Mouse (Mus musculus) testis, adult 2 months (tissue): ENCODE data around the gene Ints3. TPM values are rescaled to one million over a fixed set of nuclear protein-coding genes. Genes with fewer than 3 reads are reported as not detected.

Experiments
- H3K27ac ChIP-seq: fragments of 200-500 bp; 2 replicates; pipeline ENCODE4 v1.5.1; 2012; ENCODE audit warnings: low read depth, low read length; ENCODE audit not compliant: control insufficient read depth, insufficient read depth
- H3K27me3 ChIP-seq: fragments of 200-500 bp; 2 replicates; pipeline ENCODE4 v1.6.1; 2012; ENCODE audit warnings: mild to moderate bottlenecking, low read length, moderate library complexity; ENCODE audit not compliant: control insufficient read depth, insufficient read depth
- H3K36me3 ChIP-seq: fragments of 200-500 bp; 2 replicates; pipeline ENCODE4 v1.6.1; 2012; ENCODE audit warnings: mild to moderate bottlenecking, low read length; ENCODE audit not compliant: control insufficient read depth, insufficient read depth
- H3K4me1 ChIP-seq: fragments of 200-500 bp; 2 replicates; pipeline ENCODE4 v1.6.1; 2012; ENCODE audit warnings: low read length; ENCODE audit not compliant: control insufficient read depth, insufficient read depth
- H3K4me3 ChIP-seq: fragments of 200-500 bp; 2 replicates; pipeline ENCODE4 v1.5.1; 2012; ENCODE audit warnings: low read depth, mild to moderate bottlenecking, low read length, moderate library complexity, mixed read lengths; ENCODE audit not compliant: control insufficient read depth
- CTCF ChIP-seq: fragments of 200-500 bp; IDR thresholded peaks from 2 replicates; pipeline ENCODE4 v1.5.1; 2012; ENCODE audit warnings: low read depth, mild to moderate bottlenecking, inconsistent platforms, low read length, moderate library complexity; ENCODE audit not compliant: control insufficient read depth, insufficient read depth, insufficient replicate concordance
- POLR2A ChIP-seq: fragments of 200-500 bp; IDR thresholded peaks from 2 replicates; pipeline ENCODE4 v1.6.1; 2012; ENCODE audit warnings: low read depth, mild to moderate bottlenecking, inconsistent platforms, low read length, moderate library complexity; ENCODE audit not compliant: control insufficient read depth
- polyA plus RNA-seq: library from polyadenylated mRNA; depleted of rRNA; stranded (reverse); fragments of >200 nt; gene quantifications from 2 replicates; pipeline ENCODE4 v1.2.3, GENCODE M21; 2012

The Ints3 gene
- polyA plus RNA-seq, 1 experiment = 19.1 TPM

DNA sequence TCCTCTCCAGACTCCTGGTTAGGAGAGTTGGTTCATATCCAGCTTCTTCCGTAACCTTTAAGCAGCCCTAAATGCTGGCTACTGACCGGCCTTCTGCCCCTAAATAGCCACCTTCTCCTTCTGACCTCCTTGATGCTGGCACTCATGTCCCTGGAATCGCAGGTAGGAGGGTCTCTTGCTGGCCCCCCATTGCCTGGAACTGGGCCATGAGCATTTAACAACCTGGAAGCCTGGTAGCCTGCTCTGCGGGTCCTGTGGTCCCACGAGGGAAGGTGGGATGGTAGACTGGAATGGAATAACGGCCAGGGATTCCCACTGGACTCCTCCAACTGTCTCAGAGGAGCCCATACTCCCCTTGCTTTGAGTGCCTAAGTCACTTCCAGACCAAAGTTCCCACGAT lies 61.6 kb downstream of the Ints3 start:
- Histone ChIP-seq H3K36me3 (no peaks in the 10 kb centered on the region), H3K27ac (no peak overlapping the region), H3K4me1 (no peaks in the 10 kb centered on the region), H3K27me3 (no peaks in the 10 kb centered on the region), H3K4me3 (no peak overlapping the region)
- TF ChIP-seq CTCF (no peak), POLR2A (no peak)

DNA sequence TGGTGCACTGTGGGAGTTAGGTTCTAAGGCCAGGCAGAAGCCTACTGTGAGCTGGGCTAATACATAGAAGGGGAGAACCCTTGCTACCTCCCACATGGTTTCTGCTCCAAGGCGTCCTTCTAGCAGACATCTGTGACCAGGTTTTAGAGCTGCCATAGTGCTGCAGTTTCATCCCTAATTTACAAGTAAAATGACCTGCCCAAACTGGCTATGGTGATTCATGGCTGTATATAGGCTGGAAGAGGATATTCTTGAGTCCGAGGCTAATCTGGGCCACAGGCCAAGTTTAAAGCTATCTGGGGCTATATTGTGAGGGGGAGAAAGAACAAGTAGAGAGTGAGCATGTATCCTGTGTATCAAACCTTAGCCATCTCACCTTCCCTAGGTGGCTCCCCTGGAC lies 64.4 kb downstream of the Ints3 start:
- no peak for TF ChIP-seq POLR2A
- no peak for TF ChIP-seq CTCF
- Histone ChIP-seq H3K36me3 (no peaks in the 10 kb centered on the region), H3K27me3 (no peaks in the 10 kb centered on the region), H3K4me3 (no peak overlapping the region), H3K4me1 (no peaks in the 10 kb centered on the region), H3K27ac (no peak overlapping the region)

DNA sequence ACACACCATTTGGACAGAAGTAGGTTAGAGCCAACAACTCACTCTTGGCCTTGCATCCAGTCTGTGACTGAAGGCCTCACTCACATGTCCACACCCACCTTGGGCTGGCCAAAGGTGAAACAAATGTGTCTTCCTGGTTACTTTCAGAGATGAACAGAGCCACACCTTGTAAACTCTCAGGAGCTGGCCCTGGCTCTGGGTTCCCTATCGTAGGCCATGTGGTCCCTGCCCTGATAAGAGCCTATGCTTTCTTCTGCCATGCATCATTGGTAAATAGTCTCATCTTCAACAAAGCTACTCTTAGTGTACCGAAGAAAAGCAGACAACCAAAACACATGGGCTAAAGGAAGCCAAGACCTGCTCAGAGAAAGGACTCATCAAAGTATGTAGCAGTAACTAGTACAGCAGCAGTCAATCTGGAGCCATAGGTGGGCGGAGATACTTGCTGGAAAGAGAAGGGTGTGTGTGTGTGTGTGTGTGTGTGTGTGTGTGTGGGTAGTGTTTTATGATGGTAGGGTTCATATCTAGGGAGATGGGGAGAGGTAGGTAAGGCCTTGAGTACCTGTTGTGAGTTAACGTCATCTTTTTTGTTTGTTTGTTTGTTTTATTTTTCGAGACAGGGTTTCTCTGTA lies 66.3 kb downstream of the Ints3 start:
- H3K4me3 ChIP-seq = no peak overlapping the region
- H3K36me3 ChIP-seq = no peaks in the 10 kb centered on the region
- no peaks in the 10 kb centered on the region for H3K4me1 ChIP-seq
- H3K27me3 ChIP-seq = no peaks in the 10 kb centered on the region
- H3K27ac ChIP-seq = no peak overlapping the region
- TF ChIP-seq POLR2A (no peak), CTCF (no peak)

DNA sequence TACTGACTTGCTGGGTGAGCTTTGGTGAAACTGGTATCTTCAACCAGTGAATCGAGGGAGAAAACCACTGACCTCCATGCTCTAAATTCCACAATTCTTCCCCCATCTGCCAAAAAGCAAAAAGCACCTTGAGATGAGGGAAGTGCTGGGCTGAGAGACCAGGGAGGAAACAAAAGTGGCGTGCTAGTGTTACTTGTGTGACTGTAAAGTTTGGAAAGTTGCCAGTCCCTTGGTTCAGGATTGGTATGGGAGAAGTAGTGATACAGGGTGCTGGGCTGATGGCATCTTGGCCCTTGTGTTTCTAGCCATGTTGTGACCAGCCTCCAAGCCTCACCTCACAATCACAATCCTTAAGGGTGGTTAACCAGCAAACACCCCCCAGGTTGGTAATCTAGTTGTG lies 71.1 kb downstream of the Ints3 start:
- Histone ChIP-seq H3K4me1 (no peaks in the 10 kb centered on the region), H3K27ac (no peak overlapping the region), H3K27me3 (no peaks in the 10 kb centered on the region), H3K36me3 (no peaks in the 10 kb centered on the region; the same call in 1 of the 2 replicates), H3K4me3 (no peak overlapping the region)
- TF ChIP-seq POLR2A (no peak), CTCF (no peak)

DNA sequence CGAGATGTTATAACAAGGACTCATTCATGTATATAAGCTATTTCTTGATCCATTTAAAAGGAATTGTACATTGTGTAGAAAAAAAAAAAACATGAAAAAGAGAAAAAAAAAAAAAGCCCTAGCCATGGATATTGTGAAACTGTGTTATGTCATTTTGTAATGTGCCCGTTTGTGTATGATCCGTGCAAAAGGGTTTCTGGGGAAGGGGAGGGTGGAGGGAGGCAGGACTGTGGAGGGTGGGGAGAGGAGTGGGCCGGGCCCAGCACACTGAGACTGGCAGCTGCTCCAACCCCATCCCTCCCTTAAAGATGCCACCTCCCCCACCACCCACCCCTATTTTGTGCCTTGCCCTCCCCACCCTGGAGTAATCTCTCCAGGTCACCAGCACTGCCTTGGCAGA lies 71.9 kb downstream of the Ints3 start:
- no peak overlapping the region for H3K4me3 ChIP-seq
- H3K27ac ChIP-seq = no peak overlapping the region
- H3K27me3 ChIP-seq = no peaks in the 10 kb centered on the region
- no peaks in the 10 kb centered on the region for H3K4me1 ChIP-seq
- TF ChIP-seq CTCF = no peak
- no peaks in the 10 kb centered on the region; the same call in 1 of the 2 replicates for H3K36me3 ChIP-seq

DNA sequence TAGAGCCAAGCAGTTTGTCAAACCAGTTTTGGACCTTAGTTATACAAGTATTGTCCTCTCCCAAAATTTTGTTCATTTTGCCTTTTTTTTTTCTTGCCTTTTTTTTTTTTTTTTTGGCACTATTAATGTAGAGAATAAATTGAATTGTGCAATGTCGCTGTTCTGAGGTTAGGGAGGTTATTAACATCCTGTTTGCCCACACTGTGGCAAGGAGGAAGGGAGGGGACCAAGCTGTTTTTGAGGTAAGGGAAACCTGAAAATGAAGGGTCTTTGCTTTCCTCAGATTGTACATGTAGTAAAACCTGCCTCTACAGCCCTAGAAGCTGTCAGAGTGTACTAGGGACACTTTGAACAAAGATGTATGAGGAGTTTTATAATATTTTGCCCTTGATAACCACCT lies 74.2 kb downstream of the Ints3 start:
- no peak overlapping the region for H3K27ac ChIP-seq
- H3K4me1 ChIP-seq = no peaks in the 10 kb centered on the region
- H3K4me3 ChIP-seq = no peak overlapping the region
- TF ChIP-seq CTCF = no peak
- TF ChIP-seq POLR2A = no peak
- H3K36me3 ChIP-seq = no peaks in the 10 kb centered on the region; the same call in 1 of the 2 replicates
- no peaks in the 10 kb centered on the region for H3K27me3 ChIP-seq

DNA sequence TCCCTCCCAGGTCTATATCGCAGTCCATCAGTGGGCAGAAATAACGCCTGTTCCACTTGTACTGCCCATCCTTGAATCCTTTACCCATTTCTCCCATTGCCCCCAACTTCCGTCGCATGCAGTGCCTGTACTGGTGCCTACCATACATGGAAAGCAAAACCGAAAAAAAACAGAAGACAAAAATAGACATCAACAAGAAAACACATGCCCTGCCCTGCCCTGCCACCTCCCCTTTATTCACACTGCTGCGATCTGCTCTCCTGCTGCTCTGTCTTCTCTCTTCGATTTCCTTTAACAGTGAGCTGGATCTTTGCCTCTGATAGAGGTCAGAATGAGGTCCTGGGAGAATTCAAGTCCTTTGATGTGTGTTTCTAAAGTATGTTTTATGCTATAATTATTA lies 75.5 kb downstream of the Ints3 start:
- H3K27me3 ChIP-seq = no peaks in the 10 kb centered on the region

More for the DNA sequence above, 75.5 kb downstream of the Ints3 start:
- no peak overlapping the region for H3K4me3 ChIP-seq
- TF ChIP-seq POLR2A (no peak), CTCF (no peak)
- no peaks in the 10 kb centered on the region for H3K4me1 ChIP-seq
- no peak overlapping the region for H3K27ac ChIP-seq
- H3K36me3 ChIP-seq = peaks cover 1% of the 10 kb centered on the region; the same call in 1 of the 2 replicates
